Mouse (Mus musculus) forebrain, embryonic 10.5 days (tissue): ENCODE measurements at regions not wholly inside any gene's neighbourhood (a gene's known extent, or its start where the extent isn't known, plus 50 kb on each side); places are given as distances from the start of the nearest gene placed in this dataset.

Experiments
- DNase-seq: peaks from one replicate; pipeline ENCODE4 v3.0.0-alpha.2; 2017; ENCODE audit warnings: low spot score; ENCODE audit errors: extremely low spot score
- H3K27ac ChIP-seq: fragments of 300-500 bp; sonication (generic); 2 replicates; pipeline ENCODE4 v1.5.1; 2016; ENCODE audit warnings: mild to moderate bottlenecking
- H3K27me3 ChIP-seq: fragments of 300-500 bp; sonication (generic); 2 replicates; pipeline ENCODE4 v1.6.1; 2016; ENCODE audit warnings: mild to moderate bottlenecking; ENCODE audit not compliant: poor library complexity, severe bottlenecking
- H3K36me3 ChIP-seq: fragments of 300-500 bp; sonication (generic); replicated peaks from 2 replicates; pipeline ENCODE4 v1.6.1; 2016; ENCODE audit warnings: mild to moderate bottlenecking, moderate library complexity
- H3K4me1 ChIP-seq: fragments of 300-500 bp; sonication (generic); 2 replicates; pipeline ENCODE4 v1.6.1; 2016
- H3K4me3 ChIP-seq: fragments of 300-500 bp; sonication (generic); 2 replicates; pipeline ENCODE4 v1.5.1; 2016; ENCODE audit warnings: mild to moderate bottlenecking, moderate library complexity
- H3K9me3 ChIP-seq: fragments of 300-500 bp; sonication (generic); 2 replicates; pipeline ENCODE4 v1.6.1; 2016; ENCODE audit warnings: mild to moderate bottlenecking, moderate library complexity
- WGBS: fragments of 180-500 bp; shearing (Covaris S2); methylation state at CpG from one replicate; pipeline ENCODE4 v1.1.7; 2016; 5-methylcytosine and 5-hydroxymethylcytosine counted together

DNA sequence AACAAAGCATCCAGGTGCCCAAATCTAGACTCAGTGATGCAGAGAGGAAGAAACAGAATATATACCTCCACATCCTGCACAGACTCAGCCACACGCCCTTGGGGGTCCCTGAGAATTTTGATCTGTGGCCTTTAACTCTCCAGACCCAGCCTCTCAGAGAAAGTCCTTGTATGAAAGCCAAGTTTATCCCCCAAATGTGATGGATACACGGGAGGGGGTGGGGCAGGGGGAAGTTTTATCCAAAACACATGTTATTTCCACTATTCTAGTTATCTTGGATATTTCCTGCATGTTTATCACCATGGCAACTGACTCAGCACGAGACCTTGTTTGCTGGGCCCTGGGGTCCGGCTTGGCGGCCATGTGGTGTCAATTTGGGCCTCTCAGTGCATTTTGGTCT lies 57.8 kb upstream of the Cdon start:
- Histone ChIP-seq H3K9me3 (no peaks in the 10 kb centered on the region), H3K4me1 (peaks cover 56% of the 10 kb centered on the region), H3K36me3 (no peaks in the 10 kb centered on the region), H3K27ac (peak overlapping the region; percentile 81), H3K27me3 (0 out of 2 replicates have a peak, but pooled peaks cover 6% of the 10 kb centered on the region), H3K4me3 (no peak overlapping the region)
- DNase-seq: peak; percentile 54
- 69% methylated on average over 5 of the region's 5 CpGs for WGBS

DNA sequence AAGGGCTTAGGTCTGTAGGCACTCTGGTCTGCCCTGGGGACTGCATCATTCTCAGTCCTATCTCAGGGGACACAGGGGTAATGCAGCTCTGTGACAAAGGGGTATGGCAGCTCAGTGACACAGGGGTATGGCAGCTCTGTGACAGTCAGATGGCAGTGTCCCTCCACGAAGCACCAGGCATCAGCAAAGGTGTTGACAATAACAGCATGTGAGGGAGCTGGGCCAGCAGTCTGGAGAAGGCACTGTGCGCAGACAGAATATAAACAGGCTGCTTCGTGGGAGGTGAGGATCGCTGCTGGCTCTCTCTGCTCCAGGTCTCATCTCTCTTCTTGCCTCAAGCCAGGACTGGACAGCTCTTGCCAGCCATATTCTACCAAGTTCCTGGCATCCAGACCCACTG lies 57.0 kb upstream of the Cdon start:
- Histone ChIP-seq H3K36me3 (no peaks in the 10 kb centered on the region), H3K9me3 (no peaks in the 10 kb centered on the region), H3K27me3 (0 out of 2 replicates have a peak, but pooled peaks cover 7% of the 10 kb centered on the region), H3K4me1 (peaks cover 65% of the 10 kb centered on the region), H3K4me3 (no peak overlapping the region), H3K27ac (peak overlapping the region; percentile 81)
- WGBS: 86% methylated on average over 4 of the region's 4 CpGs
- no peak for DNase-seq

DNA sequence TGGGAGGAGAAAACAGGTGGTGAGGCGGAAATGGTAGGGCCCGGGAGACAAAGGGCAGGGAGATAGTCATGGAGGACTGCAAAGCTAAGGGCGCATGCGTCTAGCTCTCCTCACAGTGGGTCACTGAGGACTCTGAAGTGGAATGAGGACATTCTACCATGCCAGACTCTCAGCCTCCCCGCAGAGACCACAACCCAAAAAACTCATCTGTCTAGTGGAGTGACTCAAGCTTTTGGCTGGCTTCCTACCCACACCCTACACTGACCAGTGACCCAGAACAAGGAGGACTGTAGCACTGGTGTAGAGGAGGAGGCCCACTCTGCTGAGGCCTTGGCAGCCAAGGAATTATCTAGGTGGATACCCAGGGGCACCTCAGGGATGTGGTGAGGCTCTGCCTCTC lies 55.0 kb upstream of the Cdon start:
- peak; percentile 10 for DNase-seq
- peaks cover 65% of the 10 kb centered on the region for H3K4me1 ChIP-seq
- H3K4me3 ChIP-seq: no peak overlapping the region
- no peaks in the 10 kb centered on the region for H3K9me3 ChIP-seq
- peak overlapping the region; percentile 44; the same call in 1 of the 2 replicates for H3K27ac ChIP-seq
- WGBS: 93% methylated on average over 5 of the region's 5 CpGs
- no peaks in the 10 kb centered on the region for H3K36me3 ChIP-seq
- H3K27me3 ChIP-seq: 0 out of 2 replicates have a peak, but pooled peaks cover 6% of the 10 kb centered on the region

DNA sequence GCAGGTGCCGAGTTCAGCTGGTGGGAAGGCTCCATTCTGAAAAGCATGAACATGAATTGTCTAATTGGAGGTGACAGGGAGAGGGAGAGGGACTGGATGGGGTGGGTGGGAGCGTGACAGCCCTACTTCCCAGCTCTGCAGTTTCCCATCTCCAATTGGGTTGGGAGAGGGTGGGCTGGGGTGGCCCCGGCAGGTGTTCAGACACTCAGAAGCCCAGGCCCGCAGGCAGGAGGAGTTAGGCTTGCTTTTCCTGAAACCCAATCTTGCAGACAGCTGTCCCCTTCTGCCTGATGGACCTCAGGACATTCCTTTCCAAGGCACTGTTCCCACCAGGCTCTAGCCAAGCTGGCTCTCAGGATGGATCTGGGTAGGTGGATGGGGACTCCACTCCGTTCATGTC lies 51.9 kb upstream of the Cdon start:
- Histone ChIP-seq H3K4me1 (peaks cover 56% of the 10 kb centered on the region), H3K36me3 (no peaks in the 10 kb centered on the region), H3K4me3 (no peak overlapping the region), H3K9me3 (no peaks in the 10 kb centered on the region), H3K27me3 (0 out of 2 replicates have a peak, but pooled peaks cover 10% of the 10 kb centered on the region), H3K27ac (peak overlapping the region; percentile 73)
- peak; percentile 14 for DNase-seq
- 68% methylated on average over 5 of the region's 5 CpGs for WGBS

DNA sequence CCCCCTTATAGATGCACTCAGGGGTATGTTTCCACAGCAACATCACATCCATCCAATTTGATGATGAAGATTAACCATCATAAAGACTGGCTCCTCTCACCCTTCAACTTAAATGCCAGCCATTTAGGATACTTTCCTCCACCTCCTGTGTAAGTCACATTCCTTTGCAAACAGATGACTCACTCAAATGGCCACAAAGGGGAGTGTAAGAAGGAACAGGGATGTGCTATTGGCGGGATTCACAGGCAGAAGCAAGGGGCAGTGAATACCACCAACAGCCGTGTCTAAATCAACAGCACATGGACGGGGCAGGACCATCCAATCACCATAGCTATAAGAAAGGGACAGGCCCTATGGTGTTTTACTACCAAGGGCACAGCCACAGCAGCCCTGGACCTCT lies 50.9 kb upstream of the Cdon start:
- H3K4me1 ChIP-seq: peaks cover 48% of the 10 kb centered on the region
- 64% methylated on average over 3 of the region's 3 CpGs for WGBS
- H3K4me3 ChIP-seq: no peak overlapping the region

DNA sequence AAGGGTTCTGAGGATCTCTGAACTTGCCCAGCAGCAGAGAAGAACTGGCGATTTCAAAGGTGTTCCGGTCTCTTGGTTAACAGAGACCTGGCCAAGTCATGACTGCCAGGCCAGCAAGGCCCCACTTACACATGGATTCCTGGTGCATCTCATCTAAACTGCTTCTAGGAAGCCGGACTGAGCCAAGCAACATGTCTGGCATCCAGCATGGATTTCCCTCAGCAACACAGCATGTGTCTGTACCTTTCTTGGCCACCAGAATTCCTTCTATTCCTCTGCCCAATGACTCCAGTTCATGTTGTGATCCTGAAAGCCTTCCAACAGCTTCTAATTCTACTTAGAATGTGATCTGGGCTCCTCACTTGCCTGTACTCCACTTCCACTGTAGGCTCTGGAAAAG lies 50.0 kb upstream of the Cdon start:
- Histone ChIP-seq H3K9me3 (no peaks in the 10 kb centered on the region), H3K4me1 (peaks cover 48% of the 10 kb centered on the region), H3K27ac (peak overlapping the region; percentile 85; the same call in 1 of the 2 replicates), H3K27me3 (0 out of 2 replicates have a peak, but pooled peaks cover 10% of the 10 kb centered on the region), H3K4me3 (no peak overlapping the region), H3K36me3 (no peaks in the 10 kb centered on the region)
- WGBS: 89% methylated on average over 3 of the region's 3 CpGs
- DNase-seq: peak; percentile 10

More for the DNA sequence above, 50.9 kb upstream of the Cdon start:
- Histone ChIP-seq H3K27me3 (0 out of 2 replicates have a peak, but pooled peaks cover 10% of the 10 kb centered on the region), H3K9me3 (no peaks in the 10 kb centered on the region), H3K27ac (peak overlapping the region; percentile 60), H3K36me3 (no peaks in the 10 kb centered on the region)
- no peak for DNase-seq
